Mouse (Mus musculus): ENCODE results near the gene Zfp786. TPM values are rescaled to one million over a fixed set of nuclear protein-coding genes. Genes with fewer than 3 reads are reported as not detected.
"Not testable (repeated sequence)": the region's sequence is repeated elsewhere in the genome, so short reads cannot be mapped to it uniquely, and the experiment has no call there.

Gene Zfp786
- polyA plus RNA-seq, 1 experiment from 2014 or later, result 5.6 TPM

DNA sequence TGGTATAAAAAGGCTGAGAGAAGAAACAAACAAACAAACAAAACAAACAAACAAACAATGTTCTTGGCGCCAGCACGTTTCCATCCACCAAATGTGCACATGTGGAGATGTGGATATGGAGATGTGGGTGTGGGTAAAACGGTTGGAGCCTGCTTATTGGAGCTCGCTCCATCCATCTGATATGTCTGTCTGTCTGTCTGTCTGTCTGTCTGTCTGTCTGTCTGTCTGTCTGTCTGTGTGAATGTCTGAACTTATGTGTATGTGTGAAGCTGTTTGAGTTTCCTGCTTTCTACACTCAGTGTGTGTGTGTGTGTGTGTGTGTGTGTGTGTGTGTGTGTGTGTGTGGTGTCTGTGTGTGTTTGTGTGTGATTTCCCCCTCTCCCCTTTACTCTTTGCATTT is 60.8 kb downstream of the Zfp786 start:
- not testable (repeated sequence) for H3K4me2 ChIP-seq (replicated peaks); H3K4me3 ChIP-seq; H3K4me1 ChIP-seq; H3K27me3 ChIP-seq; H3K9ac ChIP-seq; ATAC-seq (ENCODE audit: low FRiP score, low read depth); H3K27ac ChIP-seq; H3K36me3 ChIP-seq; H3K9me3 ChIP-seq
- WGBS, result 67% methylated on average over 4 of the region's 4 CpGs

MicroRNA genes within 50 kb of the gene (microRNA counts, 519-probe panel; counts per million panel counts)
- not detected for microRNA mmu-miR-704

Small RNA genes lying within 50 kb of the gene (microRNA-seq; reads per million reads assigned to microRNA genes)
- not detected for gene Mir704

Other genes starting within 250 kb of the Zfp786 start
- 141 and 142 TPM in 2 replicates for gene Ezh2, start 235.5 kb downstream of the Zfp786 start, polyA plus RNA-seq (2015; fragmentation: Nextera tagmentation; extraction: Ambion mirVana)
- 282 and 324 TPM in 2 replicates for gene Pdia4, start 17.4 kb downstream of the Zfp786 start, polyA plus RNA-seq (2015; fragmentation: Nextera tagmentation; extraction: Ambion mirVana)
- gene Zfp398, start 4.8 kb upstream of the Zfp786 start, polyA plus RNA-seq (2015; fragmentation: Nextera tagmentation; extraction: Ambion mirVana), result 12.4 and 12.6 TPM in 2 replicates
- 21.6 and 22.4 TPM in 2 replicates for gene Zfp282, start 46.3 kb upstream of the Zfp786 start, polyA plus RNA-seq (2015; fragmentation: Nextera tagmentation; extraction: Ambion mirVana)
- gene Zfp212, start 89.6 kb upstream of the Zfp786 start, polyA plus RNA-seq (2015; fragmentation: Nextera tagmentation; extraction: Ambion mirVana), result 21.4 and 23.2 TPM in 2 replicates
- 13.4 and 17.5 TPM in 2 replicates for gene Zfp956, start 122.5 kb upstream of the Zfp786 start, polyA plus RNA-seq (2015; fragmentation: Nextera tagmentation; extraction: Ambion mirVana)
- gene Zfp777, start 218.0 kb upstream of the Zfp786 start, polyA plus RNA-seq (2015; fragmentation: Nextera tagmentation; extraction: Ambion mirVana), result 9.1 and 9.4 TPM in 2 replicates

Measured in limb, embryonic 13.5 days (tissue).